17 mouse cellular contexts compared by ENCODE assay signal in genomic region chr7:125503374-125504092, GRCm38 (mm10). TPM values are rescaled to one million over a fixed set of nuclear protein-coding genes. Genes with fewer than 3 reads are reported as not detected.
DNase-seq lines count a peak whose midpoint lies in the region; ATAC-seq and TF ChIP-seq lines count a peak whose summit lies in the region.
"Had no signal": no experiment of that assay in that cellular context is flagged by ENCODE, and none has a peak within 500 bp of the region (broad histone marks: within the 10 kb centered on the region; RNA-seq: fewer than 3 reads in every experiment).

No protein-coding gene starts in this region.

- DNase-seq in kidney, adult 2 months: peak; percentile 11
- DNase-seq in kidney, postnatal 25 days: no peak
- no peak for DNase-seq in G1E (ENCODE audit: low spot score)
- peak; percentile 16 for DNase-seq in brain, adult 2 months (ENCODE audit: low read depth, low spot score)
- no peak for DNase-seq in liver, postnatal 0 days
- no peak for DNase-seq in gastrocnemius, adult 18-20 months (ENCODE audit: low spot score)
- DNase-seq: adrenal gland, postnatal 10 days; cerebellum, adult 9-11 months; gastrocnemius, adult 2 months; kidney, adult 9 months; right cerebral cortex, postnatal 4 days had no signal

- H3K27me3 ChIP-seq in kidney, adult 2 months (replicated peaks; ENCODE audit: control insufficient read depth, insufficient read depth, low read length): no peaks in the 10 kb centered on the region
- H3K27me3 ChIP-seq in G1E (ENCODE audit: insufficient read depth, low read length): peaks cover 6% of the 10 kb centered on the region; the same call in 1 of the 2 replicates
- H3K27me3 ChIP-seq in liver, postnatal 0 days (ENCODE audit: insufficient read depth, low read length): no peaks in the 10 kb centered on the region
- no peaks in the 10 kb centered on the region for H3K27me3 ChIP-seq in forebrain, embryonic 15.5 days
- H3K27me3 ChIP-seq: limb, embryonic 13.5 days; neural tube, embryonic 13.5 days had no signal

- TF ChIP-seq CTCF in kidney, adult 2 months (conservative IDR thresholded peaks at IDR 0.05; ENCODE audit: insufficient read depth, insufficient read length, low read depth, low read length): no peak
- TF ChIP-seq CTCF in G1E (IDR thresholded peaks at IDR 0.05; ENCODE audit: low read depth, low read length): no peak
- TF ChIP-seq CTCF in liver, postnatal 0 days (IDR thresholded peaks at IDR 0.05; ENCODE audit: low read depth): no peak

- H3K27ac ChIP-seq in kidney, adult 2 months (ENCODE audit: insufficient read depth, low read depth, low read length): no peak overlapping the region
- H3K27ac ChIP-seq in liver, postnatal 0 days (ENCODE audit: low read depth): peak overlapping the region; percentile 40; the same call in 1 of the 2 replicates
- no peak overlapping the region for H3K27ac ChIP-seq in forebrain, embryonic 15.5 days (replicated peaks)
- H3K27ac ChIP-seq: gastrocnemius, adult 2 months; heart, embryonic 10.5 days; limb, embryonic 13.5 days; neural tube, embryonic 13.5 days had no signal

- ATAC-seq in G1E (ENCODE audit: extremely low read depth, insufficient number of reproducible peaks, low FRiP score, poor library complexity, severe bottlenecking): 0 out of 2 replicates have a peak, but pooled peaks have one; percentile 8
- peak; percentile 49; the same call in 1 of the 2 replicates for ATAC-seq in liver, postnatal 0 days
- ATAC-seq in forebrain, embryonic 15.5 days (replicated peaks): no peak
- ATAC-seq: forebrain, embryonic 16.5 days; hindbrain, embryonic 16.5 days had no signal

- H3K4me1 ChIP-seq in kidney, adult 2 months (ENCODE audit: control insufficient read depth, insufficient read depth, low read length): no peaks in the 10 kb centered on the region
- peaks cover 42% of the 10 kb centered on the region for H3K4me1 ChIP-seq in G1E (ENCODE audit: insufficient read depth, low read depth, low read length)
- 0 out of 2 replicates have a peak, but pooled peaks cover 6% of the 10 kb centered on the region for H3K4me1 ChIP-seq in liver, postnatal 0 days (ENCODE audit: insufficient read depth)
- no peaks in the 10 kb centered on the region for H3K4me1 ChIP-seq in forebrain, embryonic 15.5 days
- H3K4me1 ChIP-seq: limb, embryonic 13.5 days; neural tube, embryonic 13.5 days had no signal

- H3K36me3 ChIP-seq in kidney, adult 2 months (ENCODE audit: control insufficient read depth, insufficient read depth, low read length): no peaks in the 10 kb centered on the region
- H3K36me3 ChIP-seq in G1E (replicated peaks): no peaks in the 10 kb centered on the region
- H3K36me3 ChIP-seq in liver, postnatal 0 days (replicated peaks; ENCODE audit: insufficient read depth, low read length): no peaks in the 10 kb centered on the region
- no peaks in the 10 kb centered on the region for H3K36me3 ChIP-seq in forebrain, embryonic 15.5 days
- H3K36me3 ChIP-seq: heart, embryonic 10.5 days; limb, embryonic 13.5 days; neural tube, embryonic 13.5 days had no signal

- no peak overlapping the region for H3K4me3 ChIP-seq in kidney, adult 2 months (ENCODE audit: insufficient read depth, low read depth, low read length)
- H3K4me3 ChIP-seq in G1E (ENCODE audit: low read depth, low read length): no peak overlapping the region
- no peak overlapping the region for H3K4me3 ChIP-seq in liver, postnatal 0 days (ENCODE audit: low read depth, low read length)
- H3K4me3 ChIP-seq in forebrain, embryonic 15.5 days: no peak overlapping the region
- H3K4me3 ChIP-seq: gastrocnemius, adult 2 months; heart, embryonic 10.5 days; limb, embryonic 13.5 days; neural tube, embryonic 13.5 days had no signal

- no peak overlapping the region for H3K4me2 ChIP-seq in liver, postnatal 0 days (ENCODE audit: low read depth, low read length)
- H3K4me2 ChIP-seq in forebrain, embryonic 15.5 days (replicated peaks): no peak overlapping the region
- H3K4me2 ChIP-seq: limb, embryonic 13.5 days; neural tube, embryonic 13.5 days had no signal

- 64% methylated on average over 5 of the region's 5 CpGs for WGBS in kidney, adult 2 months
- WGBS in liver, postnatal 0 days (ENCODE audit: insufficient replicate concordance): 38% methylated on average over 5 of the region's 5 CpGs
- 80% methylated on average over 5 of the region's 5 CpGs for WGBS in forebrain, embryonic 15.5 days

- TF ChIP-seq EP300 in liver, postnatal 0 days (IDR thresholded peaks at IDR 0.05; ENCODE audit: low read depth): no peak

- H3K9ac ChIP-seq in liver, postnatal 0 days (replicated peaks): no peak overlapping the region
- no peak overlapping the region for H3K9ac ChIP-seq in forebrain, embryonic 15.5 days (replicated peaks)
- H3K9ac ChIP-seq: limb, embryonic 13.5 days; neural tube, embryonic 13.5 days had no signal

- 0 out of 2 replicates have a peak, but pooled peaks cover 4% of the 10 kb centered on the region for H3K9me3 ChIP-seq in G1E (replicated peaks)
- no peaks in the 10 kb centered on the region for H3K9me3 ChIP-seq in liver, postnatal 0 days (ENCODE audit: low read length)
- H3K9me3 ChIP-seq in forebrain, embryonic 15.5 days: no peaks in the 10 kb centered on the region
- H3K9me3 ChIP-seq: heart, embryonic 10.5 days; limb, embryonic 13.5 days; neural tube, embryonic 13.5 days had no signal

- TF ChIP-seq POLR2A in kidney, adult 2 months (IDR thresholded peaks at IDR 0.05; ENCODE audit: low read depth, low read length): no peak

RNA-seq across cellular contexts. Expression of gene Nsmce1, which starts 12.1 kb away (rescaled TPM):
- 38.4 and 46.0 TPM in 2 replicates for polyA plus RNA-seq in kidney, adult 2 months (2012; rRNA removed)
- 44.0 and 59.3 TPM in 2 replicates for total RNA-seq in G1E (2014; fragmentation: Nextera tagmentation)
- total RNA-seq in G1E (2017): 97.3 and 102 TPM in 2 replicates
- 11.5 and 13.0 TPM in 2 replicates for polyA plus RNA-seq in G1E (2012)
- 47.6 and 49.2 TPM in 2 replicates for polyA plus RNA-seq in liver, postnatal 0 days (2015; fragmentation: Nextera tagmentation; extraction: Ambion mirVana)
- total RNA-seq in gastrocnemius, adult 18-20 months (2021): 10 to 100 TPM; 10.8 to 11.1 TPM
- polyA plus RNA-seq in forebrain, embryonic 15.5 days (2015; fragmentation: Nextera tagmentation; extraction: Ambion mirVana): 119 and 128 TPM in 2 replicates

RNA-seq across cellular contexts. Expression of gene Il4ra, which starts 48.4 kb away (rescaled TPM):
- polyA plus RNA-seq in kidney, adult 2 months (2012; rRNA removed): 16.1 and 20.3 TPM in 2 replicates
- total RNA-seq in G1E (2014; fragmentation: Nextera tagmentation) (21.1 and 23.5 TPM in 2 replicates), G1E (2017) (35.8 and 38.4 TPM in 2 replicates)
- 25.9 and 27.8 TPM in 2 replicates for polyA plus RNA-seq in G1E (2012)
- polyA plus RNA-seq in liver, postnatal 0 days (2015; fragmentation: Nextera tagmentation; extraction: Ambion mirVana): 8.7 and 9.5 TPM in 2 replicates
- 1 to 10 TPM; 4.7 to 5.2 TPM for total RNA-seq in gastrocnemius, adult 18-20 months (2021)
- polyA plus RNA-seq in forebrain, embryonic 15.5 days (2015; fragmentation: Nextera tagmentation; extraction: Ambion mirVana): 2.1 and 2.2 TPM in 2 replicates

RNA-seq across cellular contexts. Expression of gene Kdm8, which starts 59.1 kb away (rescaled TPM):
- 3.2 and 3.3 TPM in 2 replicates for polyA plus RNA-seq in kidney, adult 2 months (2012; rRNA removed)
- total RNA-seq in G1E (2014; fragmentation: Nextera tagmentation) (0.68 and 1.2 TPM in 2 replicates), G1E (2017) (4.5 and 4.6 TPM in 2 replicates)
- polyA plus RNA-seq in G1E (2012): 1.8 and 2.1 TPM in 2 replicates
- 2.1 and 2.8 TPM in 2 replicates for polyA plus RNA-seq in liver, postnatal 0 days (2015; fragmentation: Nextera tagmentation; extraction: Ambion mirVana)
- 1 to 10 TPM; 6.2 to 7.9 TPM for total RNA-seq in gastrocnemius, adult 18-20 months (2021)
- polyA plus RNA-seq in forebrain, embryonic 15.5 days (2015; fragmentation: Nextera tagmentation; extraction: Ambion mirVana): 5.0 and 6.3 TPM in 2 replicates

Comparison
In these comparisons a context has a peak if more than half of its experiments do, and no peak if none do; other contexts are left out.
1. DNase-seq: peak in kidney, adult 2 months (single experiment) and brain, adult 2 months (single experiment); none in kidney, postnatal 25 days (0 of 2), G1E (single experiment), liver, postnatal 0 days (single experiment) and gastrocnemius, adult 18-20 months (single experiment).